Mouse (Mus musculus): ENCODE measurements around the gene Spon1.

- no peak for TF ChIP-seq CTCF (IDR thresholded peaks at IDR 0.05; ENCODE audit: low read depth)
- TF ChIP-seq EP300 (optimal IDR thresholded peaks at IDR 0.05) = no peak
These were observed 316.0 kb downstream of the Spon1 start for GRCm38 (mm10) chr7:114081633-114082420.
